Mouse (Mus musculus): ENCODE measurements around the gene Scgn. TPM values are rescaled to one million over a fixed set of nuclear protein-coding genes. Genes with fewer than 3 reads are reported as not detected.

Gene Scgn
- polyA plus RNA-seq, 1 experiment from 2014 or later, result 7.5 TPM

Small RNA genes lying within 50 kb of the gene (microRNA-seq; reads per million reads assigned to microRNA genes)
- not detected for gene Gm44344

Other genes with a start within 250 kb of the Scgn start
- gene Hist1h3c, start 245.6 kb downstream of the Scgn start, polyA plus RNA-seq (2015; fragmentation: Nextera tagmentation; extraction: Ambion mirVana), result 3.2 and 4.9 TPM in 2 replicates
- gene Hist1h2bb, start 244.5 kb downstream of the Scgn start, polyA plus RNA-seq (2015; fragmentation: Nextera tagmentation; extraction: Ambion mirVana), result 1.7 and 2.0 TPM in 2 replicates
- 16.9 and 20.0 TPM in 2 replicates for gene Hist1h2ab, start 240.1 kb downstream of the Scgn start, polyA plus RNA-seq (2015; fragmentation: Nextera tagmentation; extraction: Ambion mirVana)
- 4.7 and 7.4 TPM in 2 replicates for gene Hist1h3b, start 238.9 kb downstream of the Scgn start, polyA plus RNA-seq (2015; fragmentation: Nextera tagmentation; extraction: Ambion mirVana)
- 1.4 and 2.1 TPM in 2 replicates for gene Hist1h4b, start 234.2 kb downstream of the Scgn start, polyA plus RNA-seq (2015; fragmentation: Nextera tagmentation; extraction: Ambion mirVana)
- gene Hist1h4a, start 230.0 kb downstream of the Scgn start, polyA plus RNA-seq (2015; fragmentation: Nextera tagmentation; extraction: Ambion mirVana), result 0.60 TPM in 1 of 2 replicates, not detected in the other
- 3.1 and 4.2 TPM in 2 replicates for gene Hist1h3a, start 228.8 kb downstream of the Scgn start, polyA plus RNA-seq (2015; fragmentation: Nextera tagmentation; extraction: Ambion mirVana)
- 0.38 and 0.99 TPM in 2 replicates for gene Hist1h1a, start 227.5 kb downstream of the Scgn start, polyA plus RNA-seq (2015; fragmentation: Nextera tagmentation; extraction: Ambion mirVana)
- 0.11 and 0.12 TPM in 2 replicates for gene Trim38, start 221.3 kb downstream of the Scgn start, polyA plus RNA-seq (2015; fragmentation: Nextera tagmentation; extraction: Ambion mirVana)
- gene Slc17a2, start 184.2 kb downstream of the Scgn start, polyA plus RNA-seq (2015; fragmentation: Nextera tagmentation; extraction: Ambion mirVana), result 0.11 TPM in 1 of 2 replicates, not detected in the other
- gene Slc17a3, start 151.8 kb downstream of the Scgn start, polyA plus RNA-seq (2015; fragmentation: Nextera tagmentation; extraction: Ambion mirVana), result 0.22 and 0.35 TPM in 2 replicates
- 0.77 and 0.97 TPM in 2 replicates for gene Slc17a1, start 123.5 kb downstream of the Scgn start, polyA plus RNA-seq (2015; fragmentation: Nextera tagmentation; extraction: Ambion mirVana)
- gene Slc17a4, start 76.2 kb downstream of the Scgn start, polyA plus RNA-seq (2015; fragmentation: Nextera tagmentation; extraction: Ambion mirVana), result 24.8 and 31.7 TPM in 2 replicates
- not detected in 2 replicates for gene Hist1h2ba, start 57.1 kb downstream of the Scgn start, polyA plus RNA-seq (2015; fragmentation: Nextera tagmentation; extraction: Ambion mirVana)
- not detected in 2 replicates for gene Hist1h2aa, start 56.8 kb downstream of the Scgn start, polyA plus RNA-seq (2015; fragmentation: Nextera tagmentation; extraction: Ambion mirVana)

Data from intestine, embryonic 16.5 days (tissue).